Mouse (Mus musculus): ENCODE measurements around the gene Dnhd1. TPM values are rescaled to one million over a fixed set of nuclear protein-coding genes. Genes with fewer than 3 reads are reported as not detected.
"Not testable (repeated sequence)": the region's sequence is repeated elsewhere in the genome, so short reads cannot be mapped to it uniquely, and the experiment has no call there.

Gene Dnhd1
- polyA plus RNA-seq, 1 experiment: 2.3 TPM

DNA sequence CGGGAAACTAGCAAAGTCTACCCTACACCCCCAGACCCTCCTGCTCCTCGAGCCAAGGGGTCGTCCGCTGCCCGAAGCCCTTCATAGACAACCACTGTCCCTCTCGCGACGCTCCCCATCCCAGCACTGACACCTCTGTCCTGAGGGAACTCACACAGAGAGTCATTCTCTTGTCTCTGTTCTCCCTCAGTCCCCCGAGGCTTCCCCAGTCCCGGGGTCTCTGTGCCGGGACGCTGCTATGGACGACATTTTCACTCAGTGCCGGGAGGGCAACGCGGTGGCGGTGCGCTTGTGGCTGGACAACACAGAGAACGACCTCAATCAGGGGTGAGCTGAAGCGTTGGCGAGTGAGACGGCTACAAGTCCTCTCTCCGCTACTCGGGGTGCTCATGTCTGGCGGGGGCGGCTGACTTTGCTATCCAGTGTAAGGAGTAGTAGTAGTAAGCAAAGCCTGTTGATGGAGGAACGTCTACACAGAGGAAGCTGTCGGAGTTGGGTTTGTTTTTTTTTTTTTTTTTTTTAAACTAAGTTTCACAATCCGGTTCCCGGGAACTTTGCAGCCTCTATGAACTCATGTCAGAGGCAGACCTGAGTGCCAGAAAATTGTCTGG is 86.4 kb downstream of the Dnhd1 start, which contains the start of gene Rrp8:
TSS of gene Rrp8 (minus strand) at position 475 of the 611 bp plus-strand sequence.
- Histone ChIP-seq H3K36me3 (ENCODE audit: control insufficient read depth, insufficient read depth, low read length) (peaks cover 24% of the 10 kb centered on the region), H3K4me1 (ENCODE audit: control insufficient read depth, insufficient read depth, insufficient read length) (peaks cover 2% of the 10 kb centered on the region), H3K4me3 (ENCODE audit: extremely low read depth, insufficient read depth, insufficient read length) (peak within 1 kb of the TSS; percentile 72), H3K27me3 (ENCODE audit: control insufficient read depth, insufficient read depth, low read length) (no peaks in the 10 kb centered on the region), H3K27ac (ENCODE audit: insufficient read depth, low read length) (peak within 1 kb of the TSS; percentile 87)
- DNase-seq (ENCODE audit: low read depth in 1 of 2, low spot score in 2 of 2): peak; percentile 2 to 23
- no peak for TF ChIP-seq CTCF (IDR thresholded peaks at IDR 0.05; ENCODE audit: extremely low read depth, insufficient read depth, insufficient read length, insufficient replicate concordance)
- no peak for TF ChIP-seq POLR2A (IDR thresholded peaks at IDR 0.05; ENCODE audit: low read depth, low read length)
- under 1% methylated on average over 30 of the region's 30 CpGs for WGBS

DNA sequence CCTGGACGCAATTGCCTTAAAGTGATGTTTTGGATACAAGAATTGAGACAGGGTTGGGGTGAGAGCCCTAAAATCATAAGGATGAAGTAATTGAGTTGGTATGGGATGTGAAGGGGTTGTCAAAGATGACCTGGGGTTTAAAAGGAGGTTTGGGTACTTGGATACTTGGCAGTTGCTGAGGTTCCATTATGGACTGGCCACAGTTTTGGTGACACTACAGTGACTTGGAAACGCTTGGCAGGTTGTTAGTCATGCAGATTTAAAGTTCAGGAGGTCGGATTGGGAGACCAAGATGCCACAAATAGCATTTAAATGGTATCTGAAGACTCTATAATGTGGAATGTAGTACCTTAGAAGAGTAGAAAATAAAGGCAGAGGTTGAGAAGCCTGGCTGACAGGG is 87.0 kb downstream of the Dnhd1 start:
- WGBS: 44% methylated on average over 3 of the region's 3 CpGs
- Histone ChIP-seq H3K27me3 (ENCODE audit: control insufficient read depth, insufficient read depth, low read length) (no peaks in the 10 kb centered on the region), H3K27ac (ENCODE audit: insufficient read depth, low read length) (no peak overlapping the region), H3K4me3 (ENCODE audit: extremely low read depth, insufficient read depth, insufficient read length) (peak overlapping the region; percentile 69; the same call in 1 of the 2 replicates), H3K36me3 (ENCODE audit: control insufficient read depth, insufficient read depth, low read length) (peaks cover 22% of the 10 kb centered on the region), H3K4me1 (ENCODE audit: control insufficient read depth, insufficient read depth, insufficient read length) (peaks cover 2% of the 10 kb centered on the region)
- no peak for DNase-seq (ENCODE audit: low read depth in 1 of 2, low spot score in 2 of 2)
- no peak for TF ChIP-seq CTCF (IDR thresholded peaks at IDR 0.05; ENCODE audit: extremely low read depth, insufficient read depth, insufficient read length, insufficient replicate concordance)
- no peak for TF ChIP-seq POLR2A (IDR thresholded peaks at IDR 0.05; ENCODE audit: low read depth, low read length)

- Histone ChIP-seq H3K27ac (ENCODE audit: insufficient read depth, low read length) (no peak overlapping the region), H3K4me3 (ENCODE audit: extremely low read depth, insufficient read depth, insufficient read length) (no peak overlapping the region), H3K27me3 (ENCODE audit: control insufficient read depth, insufficient read depth, low read length) (no peaks in the 10 kb centered on the region), H3K4me1 (ENCODE audit: control insufficient read depth, insufficient read depth, insufficient read length) (peaks cover 2% of the 10 kb centered on the region), H3K36me3 (ENCODE audit: control insufficient read depth, insufficient read depth, low read length) (peaks cover 19% of the 10 kb centered on the region)
- DNase-seq (ENCODE audit: low read depth in 1 of 2, low spot score in 2 of 2): no peak
- TF ChIP-seq CTCF (IDR thresholded peaks at IDR 0.05; ENCODE audit: extremely low read depth, insufficient read depth, insufficient read length, insufficient replicate concordance) (no peak), POLR2A (IDR thresholded peaks at IDR 0.05; ENCODE audit: low read depth, low read length) (no peak)
- 58% methylated on average over 2 of the region's 2 CpGs for WGBS
Observed at GRCm38 (mm10) chr7:105738286-105738685, 87.7 kb downstream of the Dnhd1 start.

DNA sequence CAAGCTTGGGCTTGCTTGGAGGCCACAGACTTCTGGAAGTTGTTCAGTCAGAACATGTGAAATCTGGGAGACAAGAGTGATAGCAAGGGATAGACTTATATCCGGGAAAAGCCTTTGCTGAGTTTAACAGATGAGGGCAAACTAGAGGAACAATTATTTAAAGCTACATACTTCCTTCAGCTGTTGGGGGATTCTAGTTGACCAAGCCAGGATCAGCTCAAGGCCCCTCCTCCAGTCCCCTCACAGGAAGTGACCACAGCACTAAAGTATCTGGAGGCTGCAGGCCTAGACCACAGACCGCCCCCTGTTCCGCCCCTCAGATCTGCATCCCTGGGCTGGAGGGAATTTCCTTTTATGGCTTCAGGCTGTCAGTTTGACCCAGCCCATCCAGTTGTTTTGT is 88.3 kb downstream of the Dnhd1 start:
- WGBS: 40% methylated on average over 3 of the region's 3 CpGs
- H3K27me3 ChIP-seq (ENCODE audit: control insufficient read depth, insufficient read depth, low read length): no peaks in the 10 kb centered on the region
- peaks cover 12% of the 10 kb centered on the region for H3K36me3 ChIP-seq (ENCODE audit: control insufficient read depth, insufficient read depth, low read length)
- DNase-seq (ENCODE audit: low read depth in 1 of 2, low spot score in 2 of 2): no peak
- H3K4me1 ChIP-seq (ENCODE audit: control insufficient read depth, insufficient read depth, insufficient read length): peaks cover 2% of the 10 kb centered on the region
- peak overlapping the region; percentile 66 for H3K27ac ChIP-seq (ENCODE audit: insufficient read depth, low read length)
- no peak for TF ChIP-seq CTCF (IDR thresholded peaks at IDR 0.05; ENCODE audit: extremely low read depth, insufficient read depth, insufficient read length, insufficient replicate concordance)
- no peak for TF ChIP-seq POLR2A (IDR thresholded peaks at IDR 0.05; ENCODE audit: low read depth, low read length)
- H3K4me3 ChIP-seq (ENCODE audit: extremely low read depth, insufficient read depth, insufficient read length): peak overlapping the region; percentile 21; the same call in 1 of the 2 replicates

- 95% methylated on average over 13 of the region's 13 CpGs for WGBS
- TF ChIP-seq POLR2A (IDR thresholded peaks at IDR 0.05; ENCODE audit: low read depth, low read length): no peak
- no peak for TF ChIP-seq CTCF (IDR thresholded peaks at IDR 0.05; ENCODE audit: extremely low read depth, insufficient read depth, insufficient read length, insufficient replicate concordance)
- Histone ChIP-seq H3K27ac (ENCODE audit: insufficient read depth, low read length) (no peak overlapping the region), H3K4me1 (ENCODE audit: control insufficient read depth, insufficient read depth, insufficient read length) (peaks cover 2% of the 10 kb centered on the region), H3K4me3 (ENCODE audit: extremely low read depth, insufficient read depth, insufficient read length) (no peak overlapping the region), H3K36me3 (ENCODE audit: control insufficient read depth, insufficient read depth, low read length) (peaks cover 11% of the 10 kb centered on the region), H3K27me3 (ENCODE audit: control insufficient read depth, insufficient read depth, low read length) (no peaks in the 10 kb centered on the region)
- DNase-seq (ENCODE audit: low read depth in 1 of 2, low spot score in 2 of 2): no peak
Observed at GRCm38 (mm10) chr7:105740089-105740795, 89.6 kb downstream of the Dnhd1 start.

- DNase-seq (ENCODE audit: low read depth in 1 of 2, low spot score in 2 of 2): no peak
- H3K27ac ChIP-seq (ENCODE audit: insufficient read depth, low read length): no peak overlapping the region
- H3K27me3 ChIP-seq (ENCODE audit: control insufficient read depth, insufficient read depth, low read length): no peaks in the 10 kb centered on the region
- TF ChIP-seq CTCF (IDR thresholded peaks at IDR 0.05; ENCODE audit: extremely low read depth, insufficient read depth, insufficient read length, insufficient replicate concordance) (no peak), POLR2A (IDR thresholded peaks at IDR 0.05; ENCODE audit: low read depth, low read length) (no peak)
- no peaks in the 10 kb centered on the region; the same call in 1 of the 2 replicates for H3K4me1 ChIP-seq (ENCODE audit: control insufficient read depth, insufficient read depth, insufficient read length)
- H3K36me3 ChIP-seq (ENCODE audit: control insufficient read depth, insufficient read depth, low read length): peaks cover 11% of the 10 kb centered on the region
- no peak overlapping the region for H3K4me3 ChIP-seq (ENCODE audit: extremely low read depth, insufficient read depth, insufficient read length)
- WGBS: 93% methylated on average over 6 of the region's 6 CpGs
Observed at GRCm38 (mm10) chr7:105740851-105741250, 90.2 kb downstream of the Dnhd1 start.

DNA sequence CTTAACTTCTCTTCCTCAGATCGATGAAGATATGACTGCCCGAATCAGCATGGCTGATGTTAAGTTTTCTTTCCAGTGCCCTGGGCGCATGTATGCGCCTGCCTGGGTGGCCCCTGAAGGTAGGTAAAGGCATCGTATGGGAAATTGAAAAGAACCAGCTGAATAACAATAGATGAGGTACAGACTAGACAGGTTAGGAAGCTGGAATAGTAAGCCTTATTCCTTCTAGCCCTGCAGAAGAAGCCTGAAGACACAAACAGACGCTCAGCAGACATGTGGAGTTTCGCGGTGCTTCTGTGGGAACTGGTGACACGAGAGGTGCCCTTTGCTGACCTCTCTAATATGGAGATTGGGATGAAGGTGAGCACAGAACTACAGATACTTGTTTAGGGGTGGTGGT is 91.4 kb downstream of the Dnhd1 start:
- TF ChIP-seq POLR2A (IDR thresholded peaks at IDR 0.05; ENCODE audit: low read depth, low read length): no peak
- no peak for TF ChIP-seq CTCF (IDR thresholded peaks at IDR 0.05; ENCODE audit: extremely low read depth, insufficient read depth, insufficient read length, insufficient replicate concordance)
- no peaks in the 10 kb centered on the region for H3K27me3 ChIP-seq (ENCODE audit: control insufficient read depth, insufficient read depth, low read length)
- no peak overlapping the region for H3K27ac ChIP-seq (ENCODE audit: insufficient read depth, low read length)
- no peaks in the 10 kb centered on the region; the same call in 1 of the 2 replicates for H3K4me1 ChIP-seq (ENCODE audit: control insufficient read depth, insufficient read depth, insufficient read length)
- WGBS: 94% methylated on average over 9 of the region's 9 CpGs
- DNase-seq (ENCODE audit: low read depth in 1 of 2, low spot score in 2 of 2): no peak
- no peak overlapping the region for H3K4me3 ChIP-seq (ENCODE audit: extremely low read depth, insufficient read depth, insufficient read length)
- peaks cover 14% of the 10 kb centered on the region for H3K36me3 ChIP-seq (ENCODE audit: control insufficient read depth, insufficient read depth, low read length)

- not testable (repeated sequence) for DNase-seq (ENCODE audit: low read depth in 1 of 2, low spot score in 2 of 2); H3K27me3 ChIP-seq (ENCODE audit: control insufficient read depth, insufficient read depth, low read length); H3K27ac ChIP-seq (ENCODE audit: insufficient read depth, low read length); H3K4me1 ChIP-seq (ENCODE audit: control insufficient read depth, insufficient read depth, insufficient read length); H3K4me3 ChIP-seq (ENCODE audit: extremely low read depth, insufficient read depth, insufficient read length)
- H3K36me3 ChIP-seq (ENCODE audit: control insufficient read depth, insufficient read depth, low read length): peaks cover 14% of the 10 kb centered on the region
- 86% methylated on average over 7 of the region's 7 CpGs for WGBS
Observed at GRCm38 (mm10) chr7:105742539-105743215, 92.0 kb downstream of the Dnhd1 start.

DNA sequence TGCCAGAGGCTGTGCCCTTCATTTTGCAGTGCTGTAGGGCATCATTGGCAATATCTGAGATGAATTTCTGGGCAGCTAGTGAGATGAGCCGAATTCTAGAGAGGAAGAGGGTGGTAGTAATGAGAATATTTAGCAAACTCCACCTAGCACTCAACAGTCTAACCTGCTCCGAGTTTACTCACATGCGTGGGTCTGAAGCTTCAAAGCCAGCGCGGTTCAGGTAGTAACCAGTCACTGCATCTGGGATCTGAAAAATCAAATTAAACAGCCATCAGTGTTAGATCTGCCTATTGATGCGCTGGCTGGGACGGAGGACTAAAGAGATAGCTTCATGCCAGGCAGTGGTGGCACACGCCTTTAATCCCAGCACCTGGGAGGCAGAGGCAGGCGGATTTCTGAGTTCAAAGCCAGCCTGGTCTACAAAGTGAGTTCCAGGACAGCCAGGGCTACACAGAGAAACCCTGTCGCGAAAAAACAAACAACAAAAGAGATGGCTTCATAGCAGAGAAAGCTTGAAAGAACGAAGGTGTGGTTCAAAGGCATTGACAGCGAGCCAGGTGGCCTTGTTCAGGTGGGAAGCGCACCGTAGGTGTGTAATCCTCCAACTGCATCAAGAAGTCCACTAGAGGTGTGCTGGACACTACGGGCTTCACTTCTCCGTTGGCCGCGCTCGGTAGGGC is 92.8 kb downstream of the Dnhd1 start:
- H3K27ac ChIP-seq (ENCODE audit: insufficient read depth, low read length): 0 out of 2 replicates have a peak overlapping the region, but pooled peaks have one; percentile 53
- H3K36me3 ChIP-seq (ENCODE audit: control insufficient read depth, insufficient read depth, low read length): peaks cover 16% of the 10 kb centered on the region
- peak overlapping the region; percentile 68 for H3K4me3 ChIP-seq (ENCODE audit: extremely low read depth, insufficient read depth, insufficient read length)
- 36% methylated on average over 20 of the region's 20 CpGs for WGBS
- H3K4me1 ChIP-seq (ENCODE audit: control insufficient read depth, insufficient read depth, insufficient read length); DNase-seq (ENCODE audit: low read depth in 1 of 2, low spot score in 2 of 2); H3K27me3 ChIP-seq (ENCODE audit: control insufficient read depth, insufficient read depth, low read length): not testable (repeated sequence)
